25 mouse cellular contexts compared by ENCODE assay signal in genomic region chr2:163176502-163176901, GRCm38 (mm10). TPM values are rescaled to one million over a fixed set of nuclear protein-coding genes. Genes with fewer than 3 reads are reported as not detected.
DNase-seq lines count a peak whose midpoint lies in the region; ATAC-seq and TF ChIP-seq lines count a peak whose summit lies in the region.
"Had no signal": no experiment of that assay in that cellular context is flagged by ENCODE, and none has a peak within 500 bp of the region (broad histone marks: within the 10 kb centered on the region; RNA-seq: fewer than 3 reads in every experiment).

No protein-coding gene starts in this region.

- no peak; the same call in 1 of the 2 replicates for TF ChIP-seq EP300 in heart, postnatal 0 days (IDR thresholded peaks at IDR 0.05; ENCODE audit: low read depth)

- DNase-seq in heart, adult 18-20 months = peak; percentile 17 to 52
- DNase-seq in heart, adult 11 months = no peak
- peak; percentile 14 for DNase-seq in lung, postnatal 25 days (ENCODE audit: low spot score)
- DNase-seq in lung, postnatal 10 days = no peak
- DNase-seq in heart, postnatal 0 days (ENCODE audit: low spot score) = peak; percentile 39
- no peak for DNase-seq in spleen, adult 12 weeks (ENCODE audit: low spot score)
- no peak for DNase-seq in cerebellum, postnatal 4 days (ENCODE audit: low spot score in 2 of 2)
- DNase-seq: adrenal gland, postnatal 25 days; cerebellum, adult 8-10 months; cerebellum, postnatal 36 days; forebrain, postnatal 0 days; gastrocnemius, postnatal 14 days; kidney, postnatal 36 days had no signal

- WGBS in heart, postnatal 0 days = 33% methylated on average over 7 of the region's 7 CpGs

- TF ChIP-seq CTCF in heart, postnatal 0 days (IDR thresholded peaks at IDR 0.05; ENCODE audit: low read depth) = no peak

- ATAC-seq in heart, postnatal 0 days (ENCODE audit: insufficient read depth, low read depth) = peak; percentile 66
- ATAC-seq in megakaryocyte, adult 5-6 weeks (ENCODE audit: poor library complexity, severe bottlenecking) = peak; percentile 54; the same call in 1 of the 2 replicates
- ATAC-seq: CD4-positive, CD25-positive, alpha-beta regulatory T cell, adult 4 months; forebrain, postnatal 0 days; hindbrain, postnatal 0 days; intestine, postnatal 0 days had no signal

- H3K9me3 ChIP-seq in heart, postnatal 0 days (replicated peaks; ENCODE audit: control insufficient read depth, low read length) = no peaks in the 10 kb centered on the region
- H3K9me3 ChIP-seq: forebrain, embryonic 10.5 days; kidney, embryonic 15.5 days; limb, embryonic 15.5 days; lung, embryonic 15.5 days; midbrain, embryonic 12.5 days had no signal

- no peaks in the 10 kb centered on the region for H3K36me3 ChIP-seq in heart, postnatal 0 days (replicated peaks; ENCODE audit: control insufficient read depth, insufficient read depth, low read length)
- H3K36me3 ChIP-seq: forebrain, embryonic 10.5 days; kidney, embryonic 15.5 days; limb, embryonic 15.5 days; lung, embryonic 15.5 days; midbrain, embryonic 12.5 days had no signal

- H3K9ac ChIP-seq in heart, postnatal 0 days (replicated peaks; ENCODE audit: low read depth, low read length) = no peak overlapping the region
- H3K9ac ChIP-seq: forebrain, postnatal 0 days; kidney, embryonic 15.5 days; limb, embryonic 15.5 days; liver, embryonic 14.5 days; lung, embryonic 15.5 days; midbrain, embryonic 12.5 days had no signal

- H3K27me3 ChIP-seq in heart, postnatal 0 days (ENCODE audit: control insufficient read depth, insufficient read depth, low read length) = no peaks in the 10 kb centered on the region
- H3K27me3 ChIP-seq: limb, embryonic 15.5 days; lung, embryonic 15.5 days had no signal

- peak overlapping the region; percentile 67 for H3K27ac ChIP-seq in heart, postnatal 0 days (ENCODE audit: low read depth)
- H3K27ac ChIP-seq: forebrain, embryonic 10.5 days; hindbrain, postnatal 0 days; kidney, embryonic 15.5 days; limb, embryonic 15.5 days; liver, embryonic 14.5 days; lung, embryonic 15.5 days; midbrain, embryonic 12.5 days had no signal

- no peak overlapping the region for H3K4me2 ChIP-seq in heart, postnatal 0 days (ENCODE audit: low read depth, low read length)
- H3K4me2 ChIP-seq: kidney, embryonic 15.5 days; limb, embryonic 15.5 days; lung, embryonic 15.5 days; midbrain, embryonic 12.5 days had no signal

- no peaks in the 10 kb centered on the region for H3K4me1 ChIP-seq in heart, postnatal 0 days (ENCODE audit: control insufficient read depth, insufficient read depth)
- H3K4me1 ChIP-seq: lung, embryonic 15.5 days had no signal

- no peak overlapping the region for H3K4me3 ChIP-seq in heart, postnatal 0 days (ENCODE audit: low read depth, low read length)
- H3K4me3 ChIP-seq: forebrain, embryonic 10.5 days; kidney, embryonic 15.5 days; limb, embryonic 15.5 days; lung, embryonic 15.5 days; midbrain, embryonic 12.5 days had no signal

RNA-seq across cellular contexts. Expression of gene Tox2, which starts 26.4 kb away (rescaled TPM):
- 1 to 10 TPM; 1.1 to 1.2 TPM for total RNA-seq in heart, adult 18-20 months (2021)
- 0.19 and 1.0 TPM in 2 replicates for total RNA-seq in heart, postnatal 0 days (2014; rRNA removed; ENCODE audit: low replicate concordance)
- 1.2 and 1.7 TPM in 2 replicates for polyA plus RNA-seq in heart, postnatal 0 days (2015; fragmentation: Nextera tagmentation; extraction: Ambion mirVana)
- total RNA-seq in megakaryocyte, adult 5-6 weeks (2015) = not detected in 2 replicates
- not detected in 2 replicates for total RNA-seq in megakaryocyte, adult 5-6 weeks (2017)
- total RNA-seq: monocyte, adult 5-6 weeks; neutrophil, adult 5-6 weeks had no signal

Comparison
In these comparisons a context has a peak if more than half of its experiments do, and no peak if none do; other contexts are left out.
1. DNase-seq: peak in heart, adult 18-20 months (2 of 2), lung, postnatal 25 days (single experiment) and heart, postnatal 0 days (single experiment); none in heart, adult 11 months (single experiment), lung, postnatal 10 days (single experiment), spleen, adult 12 weeks (single experiment) and cerebellum, postnatal 4 days (0 of 2).